Mouse (Mus musculus) heart, adult 9 months (tissue): ENCODE measurements around the gene Clec4b1.
"Not testable (repeated sequence)": the region's sequence is repeated elsewhere in the genome, so short reads cannot be mapped to it uniquely, and the experiment has no call there.

Source experiments
- DNase-seq, 2 experiments: peaks; one replicate each; pipeline ENCODE4 v3.0.0; 2022; ENCODE audit warnings: low spot score in 2 of 2

Gene Clec4b1

DNA sequence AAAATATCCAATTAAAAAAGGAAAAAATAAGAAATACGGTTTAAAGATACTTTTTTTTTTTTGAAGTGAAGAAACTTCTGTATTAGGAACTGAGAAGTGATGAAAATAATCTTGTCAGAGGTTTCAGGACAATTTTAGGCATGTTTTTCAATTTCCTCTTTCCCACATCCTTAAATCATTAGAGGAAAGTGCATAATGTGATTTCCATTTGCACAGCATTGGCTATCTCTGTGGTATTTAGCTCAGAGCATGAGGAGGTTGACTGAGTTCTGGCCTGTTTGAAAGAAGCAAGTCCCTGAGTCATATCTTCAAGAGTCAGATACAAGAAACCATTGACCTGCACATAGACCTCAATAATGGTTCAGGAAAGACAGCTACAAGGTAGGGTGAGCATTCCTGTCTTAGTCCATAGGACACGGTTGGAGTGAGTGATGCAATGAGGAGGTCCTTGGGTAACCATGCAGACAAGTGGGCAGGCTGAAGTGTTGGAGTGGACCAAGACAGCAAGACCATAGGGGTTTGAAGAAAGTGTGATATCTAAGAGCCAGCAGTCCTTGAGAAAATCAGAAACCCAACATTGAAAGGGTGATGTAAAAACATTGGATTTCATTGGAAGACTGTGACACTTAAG is at the start of gene Clec4b1:
Gene Clec4b1, plus strand, starts transcription at position 221 of the 631 bp plus-strand sequence.
- DNase-seq: peak in 1 of 2 experiments; percentile 7

DNA sequence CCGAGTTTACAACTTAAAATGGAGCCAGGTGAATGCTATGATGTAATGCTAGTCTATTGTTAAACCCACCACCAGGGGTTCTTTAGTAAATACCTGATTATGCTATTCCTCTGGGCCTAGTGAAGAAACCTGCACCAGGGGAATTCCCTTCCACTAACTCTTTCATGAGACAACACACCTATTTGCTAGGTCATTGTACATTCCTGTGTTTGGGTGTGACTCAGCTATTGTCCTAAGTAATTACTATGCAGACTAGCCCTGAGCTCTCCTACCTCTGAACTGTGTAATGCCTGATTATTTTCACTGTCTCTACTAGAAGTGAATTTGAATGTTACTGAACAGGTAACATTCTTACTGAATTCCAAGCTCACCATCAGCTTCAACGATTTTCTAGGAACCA is 45.1 kb upstream of the Clec4b1 start:
- DNase-seq: not testable (repeated sequence)

DNA sequence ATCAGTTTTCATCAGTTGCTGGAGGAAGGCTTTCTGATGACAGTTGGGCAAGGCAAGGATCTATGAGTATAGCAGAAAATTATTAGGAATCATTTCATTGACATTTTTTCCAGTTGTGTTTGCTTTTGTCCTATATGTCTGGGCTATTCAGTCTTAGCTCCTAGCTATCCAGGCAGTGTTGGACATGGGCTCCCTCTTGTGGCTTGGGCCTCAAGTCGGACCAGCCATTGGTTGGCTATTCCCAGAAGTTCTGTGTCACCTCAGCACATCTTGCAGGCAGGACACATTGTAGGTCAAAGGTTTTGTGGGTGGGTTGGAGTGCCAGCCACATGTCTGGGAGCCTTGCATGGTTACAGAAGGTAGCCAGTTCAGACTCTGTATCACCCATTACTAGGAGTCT is 44.2 kb upstream of the Clec4b1 start:
- peak in 1 of 2 experiments; percentile 2 for DNase-seq

DNA sequence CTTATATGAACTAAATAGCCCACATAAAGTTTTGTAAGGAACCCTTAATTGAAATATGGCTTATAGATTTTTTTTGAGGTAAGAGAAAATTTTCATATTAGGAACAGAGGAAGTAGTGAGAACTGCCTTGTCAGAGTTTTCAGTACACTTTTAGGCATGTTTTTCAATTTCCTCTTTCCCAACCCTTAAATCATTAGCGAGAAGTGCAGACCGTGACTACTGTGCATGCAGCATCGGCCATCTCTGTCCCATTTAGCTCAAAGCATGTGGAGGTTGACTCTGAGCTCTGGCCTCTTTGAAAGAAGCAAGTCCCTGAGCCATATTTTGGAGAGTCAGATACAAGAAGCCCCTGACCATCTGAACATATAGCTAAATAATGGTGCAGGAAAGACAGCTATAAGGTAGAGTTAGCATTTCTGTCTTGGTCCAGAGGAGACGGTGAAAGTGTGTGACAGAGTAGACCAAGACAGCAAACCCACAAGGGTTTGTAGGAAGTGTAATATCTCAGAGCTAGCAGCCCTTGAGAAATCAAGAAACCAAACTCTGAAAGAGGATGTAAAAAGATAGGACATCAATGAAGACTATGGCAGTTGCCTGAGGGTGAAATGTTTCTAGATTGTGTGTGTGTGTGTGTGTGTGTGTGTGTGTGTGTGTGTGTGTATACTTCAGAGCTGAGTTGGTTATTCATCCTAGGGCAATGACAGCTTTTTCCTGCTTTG is 45.5 kb downstream of the Clec4b1 start:
- no peak for DNase-seq

DNA sequence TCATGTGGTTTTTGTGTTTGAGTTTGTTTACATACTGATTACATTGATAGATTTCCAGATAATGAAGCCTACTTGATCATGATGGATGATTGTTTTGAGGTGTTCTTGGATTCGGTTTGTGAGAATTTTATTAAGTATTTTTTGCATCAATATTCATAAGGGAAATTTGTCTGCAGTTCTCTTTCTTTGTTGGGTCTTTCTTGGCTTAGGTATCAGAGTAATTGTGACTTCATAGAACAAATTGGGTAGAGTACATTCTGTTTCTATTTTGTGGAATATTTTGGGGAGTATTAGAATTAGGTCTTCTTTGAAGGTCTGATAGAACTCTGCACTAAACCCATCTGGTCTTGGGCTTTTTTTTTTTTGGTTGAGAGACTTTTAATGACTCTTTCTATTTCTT is 56.4 kb downstream of the Clec4b1 start, which contains the start of gene Clec4a2:
Gene Clec4a2, plus strand, starts transcription at position 301 of the 400 bp plus-strand sequence.
- not testable (repeated sequence) for DNase-seq
